Mouse (Mus musculus) kidney, postnatal 0 days (tissue): ENCODE data around the gene Ifit1bl1. TPM values are rescaled to one million over a fixed set of nuclear protein-coding genes. Genes with fewer than 3 reads are reported as not detected.

Experiments
- ATAC-seq: fragments of 200-750 bp; cut with Nextera tagmentation; replicated peaks from 2 replicates; pipeline ENCODE4 v1.8.0; 2017; ENCODE audit warnings: low read depth, moderate number of reproducible peaks, moderate TSS enrichment, moderate library complexity; ENCODE audit not compliant: low FRiP score
- DNase-seq: peaks from one replicate; pipeline ENCODE4 v3.0.0-alpha.2; 2016; ENCODE audit warnings: low spot score
- H3K27ac ChIP-seq: fragments of 300-500 bp; sonication (generic); 2 replicates; pipeline ENCODE4 v1.5.1; 2014; ENCODE audit warnings: mild to moderate bottlenecking
- H3K27me3 ChIP-seq: fragments of 300-500 bp; sonication (generic); 2 replicates; pipeline ENCODE4 v1.6.1; 2014; ENCODE audit warnings: low read length, mixed read lengths; ENCODE audit not compliant: insufficient read depth
- H3K36me3 ChIP-seq: fragments of 300-500 bp; sonication (generic); 2 replicates; pipeline ENCODE4 v1.6.1; 2014; ENCODE audit warnings: low read length, mixed read lengths; ENCODE audit not compliant: insufficient read depth
- H3K4me1 ChIP-seq: fragments of 300-500 bp; sonication (generic); replicated peaks from 2 replicates; pipeline ENCODE4 v1.6.1; 2014; ENCODE audit warnings: antibody characterized with exemption, low read length, mixed read lengths; ENCODE audit not compliant: insufficient read depth
- H3K4me2 ChIP-seq: fragments of 300-500 bp; sonication (generic); 2 replicates; pipeline ENCODE4 v1.6.1; 2014; ENCODE audit warnings: mild to moderate bottlenecking, low read length, moderate library complexity, mixed read lengths
- H3K4me3 ChIP-seq: fragments of 300-500 bp; sonication (generic); replicated peaks from 2 replicates; pipeline ENCODE4 v1.5.1; 2014; ENCODE audit warnings: low read depth, low read length
- H3K9ac ChIP-seq: fragments of 300-500 bp; sonication (generic); 2 replicates; pipeline ENCODE4 v1.6.1; 2014; ENCODE audit warnings: low read depth, low read length
- H3K9me3 ChIP-seq: fragments of 300-500 bp; sonication (generic); replicated peaks from 2 replicates; pipeline ENCODE4 v1.6.1; 2016; ENCODE audit warnings: low read length, inconsistent platforms, mixed read lengths
- CTCF ChIP-seq: IDR thresholded peaks from 2 replicates; pipeline ENCODE4 v1.5.1; 2016; ENCODE audit warnings: antibody characterized with exemption, low read depth, mild to moderate bottlenecking, moderate library complexity
- WGBS: fragments of 180-500 bp; shearing (Covaris S2); extraction: QIAGEN DNeasy Blood & Tissue Kit; methylation state at CpG from one replicate; pipeline ENCODE4 v1.1.7; 2014; 5-methylcytosine and 5-hydroxymethylcytosine counted together
- polyA plus RNA-seq: library from polyadenylated mRNA; unstranded; fragments of >200 nt; fragmentation: Nextera tagmentation; extraction: Ambion mirVana; gene quantifications from 2 replicates; pipeline ENCODE4 v1.2.1, GENCODE M21; 2015

The Ifit1bl1 gene
- polyA plus RNA-seq, 1 experiment from 2014 or later = 1.7 TPM

DNA sequence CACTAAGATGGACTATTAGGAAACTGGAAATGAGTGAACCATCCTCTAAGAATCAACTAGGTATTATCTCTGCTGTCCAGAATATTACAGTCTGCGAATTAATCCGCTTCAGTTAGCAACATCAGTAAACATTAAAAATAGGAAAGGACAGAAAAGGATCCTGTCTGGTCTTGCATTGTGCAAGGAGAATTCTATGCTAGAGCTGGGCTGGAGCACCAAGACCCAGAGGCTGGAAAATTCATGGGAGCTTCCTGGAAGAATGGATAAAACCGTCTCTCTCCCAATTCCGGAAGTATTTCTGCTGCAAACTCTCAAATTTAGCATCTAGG, 51.6 kb downstream of the Ifit1bl1 start:
- DNase-seq = no peak
- Histone ChIP-seq H3K27ac (0 out of 2 replicates have a peak overlapping the region, but pooled peaks have one; percentile 51), H3K36me3 (no peaks in the 10 kb centered on the region), H3K4me3 (peak overlapping the region; percentile 49; the same call in 1 of the 2 replicates), H3K9ac (0 out of 2 replicates have a peak overlapping the region, but pooled peaks have one; percentile 28), H3K4me1 (peaks cover 7% of the 10 kb centered on the region; the same call in 1 of the 2 replicates), H3K9me3 (no peaks in the 10 kb centered on the region), H3K27me3 (no peaks in the 10 kb centered on the region), H3K4me2 (peak overlapping the region; percentile 71)
- ATAC-seq = no peak
- 31% methylated on average over 4 of the region's 4 CpGs for WGBS
- no peak for TF ChIP-seq CTCF

DNA sequence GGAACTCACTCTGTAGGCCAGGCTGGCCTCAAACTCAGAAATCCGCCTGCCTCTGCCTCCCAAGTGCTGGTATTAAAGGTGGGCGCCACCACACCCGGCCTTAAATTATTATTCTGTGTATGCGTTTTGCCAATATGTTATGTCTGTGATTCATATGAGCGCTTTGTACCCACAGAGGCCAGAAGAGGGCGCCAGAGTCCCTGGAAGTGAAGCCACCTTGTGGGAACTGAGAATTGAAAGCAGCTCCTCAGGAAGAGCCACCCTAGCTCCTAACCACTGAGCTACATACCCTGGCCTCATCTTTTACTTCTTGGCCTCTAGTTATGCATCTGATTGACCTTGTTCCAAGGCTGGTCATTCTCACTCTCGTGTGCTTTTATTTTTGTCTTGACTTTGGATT, 53.8 kb downstream of the Ifit1bl1 start:
- Histone ChIP-seq H3K9me3 (no peaks in the 10 kb centered on the region), H3K9ac (no peak overlapping the region), H3K4me1 (peaks cover under 1% of the 10 kb centered on the region; the same call in 1 of the 2 replicates), H3K27ac (no peak overlapping the region), H3K4me2 (no peak overlapping the region), H3K27me3 (no peaks in the 10 kb centered on the region), H3K36me3 (no peaks in the 10 kb centered on the region), H3K4me3 (no peak overlapping the region)
- ATAC-seq = no peak
- peak; percentile 94 for TF ChIP-seq CTCF
- WGBS = 29% methylated on average over 7 of the region's 7 CpGs
- DNase-seq = peak; percentile 84

DNA sequence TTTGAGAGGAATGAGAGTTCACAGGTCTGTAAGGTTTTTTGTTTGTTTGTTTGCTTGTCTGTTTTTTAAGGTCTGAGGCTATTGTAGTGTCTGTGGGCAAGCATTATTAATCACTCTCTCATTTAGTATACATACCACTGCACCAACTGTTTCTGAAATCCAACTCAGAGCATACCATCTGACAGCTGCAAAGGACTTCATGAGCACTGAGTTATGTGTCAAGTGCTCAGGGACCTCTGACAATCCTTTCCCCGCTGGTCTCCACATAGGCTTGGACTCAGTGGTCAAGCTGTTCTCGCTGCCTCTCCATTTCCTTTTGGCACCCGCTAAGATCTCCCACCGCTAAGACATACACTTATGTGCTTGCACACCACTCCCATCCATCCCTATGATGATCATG, 55.5 kb downstream of the Ifit1bl1 start:
- Histone ChIP-seq H3K27me3 (no peaks in the 10 kb centered on the region), H3K4me1 (no peaks in the 10 kb centered on the region), H3K9me3 (no peaks in the 10 kb centered on the region), H3K36me3 (no peaks in the 10 kb centered on the region), H3K9ac (no peak overlapping the region), H3K4me2 (no peak overlapping the region), H3K27ac (no peak overlapping the region), H3K4me3 (no peak overlapping the region)
- no peak for DNase-seq
- no peak for ATAC-seq
- TF ChIP-seq CTCF = no peak
- 89% methylated on average over 4 of the region's 4 CpGs for WGBS

Other genes starting within 250 kb of the Ifit1bl1 start
- gene Ch25h, start 126.8 kb downstream of the Ifit1bl1 start, polyA plus RNA-seq = 3.0 and 3.4 TPM in 2 replicates
- 48.0 and 51.4 TPM in 2 replicates for gene Lipa, start 74.5 kb downstream of the Ifit1bl1 start, polyA plus RNA-seq
- 12.0 and 12.3 TPM in 2 replicates for gene Ifit2, start 51.3 kb downstream of the Ifit1bl1 start, polyA plus RNA-seq
- gene Ifit3, start 18.4 kb downstream of the Ifit1bl1 start, polyA plus RNA-seq = 18.3 and 22.9 TPM in 2 replicates
- 4.1 and 5.1 TPM in 2 replicates for gene Ifit3b, start 6.0 kb upstream of the Ifit1bl1 start, polyA plus RNA-seq
- 0.32 and 0.41 TPM in 2 replicates for gene Ifit1bl2, start 38.8 kb upstream of the Ifit1bl1 start, polyA plus RNA-seq
- gene Ifit1, start 38.9 kb upstream of the Ifit1bl1 start, polyA plus RNA-seq = 4.3 and 6.4 TPM in 2 replicates
- gene Slc16a12, start 145.3 kb upstream of the Ifit1bl1 start, polyA plus RNA-seq = 30.1 and 33.6 TPM in 2 replicates